Comparison of ENCODE assay signal across 8 mouse cellular contexts in genomic region chr1:163308631-163309030, GRCm38 (mm10). TPM values are rescaled to one million over a fixed set of nuclear protein-coding genes. Genes with fewer than 3 reads are reported as not detected.
A peak's percentile ranks its signal among the peaks of the same experiment; 100 is the strongest.
DNase-seq lines count a peak whose midpoint lies in the region; ATAC-seq and TF ChIP-seq lines count a peak whose summit lies in the region.

No protein-coding gene starts in this region.

- TF ChIP-seq CTCF in thymus, adult 2 months (IDR thresholded peaks at IDR 0.05; ENCODE audit: borderline replicate concordance, control insufficient read depth, extremely low read depth, insufficient read depth, low read length, poor library complexity) = no peak
- TF ChIP-seq CTCF in forebrain, postnatal 0 days (IDR thresholded peaks at IDR 0.05; ENCODE audit: low read depth) = no peak
- no peak for TF ChIP-seq CTCF in liver, postnatal 0 days (IDR thresholded peaks at IDR 0.05; ENCODE audit: low read depth)

- no peak for TF ChIP-seq EP300 in liver, postnatal 0 days (IDR thresholded peaks at IDR 0.05; ENCODE audit: low read depth)

- H3K36me3 ChIP-seq in thymus, adult 2 months (ENCODE audit: control insufficient read depth, insufficient read depth, low read length) = no peaks in the 10 kb centered on the region
- H3K36me3 ChIP-seq in forebrain, postnatal 0 days (ENCODE audit: insufficient read depth) = no peaks in the 10 kb centered on the region
- no peaks in the 10 kb centered on the region for H3K36me3 ChIP-seq in liver, postnatal 0 days (replicated peaks; ENCODE audit: insufficient read depth, low read length)

- H3K9ac ChIP-seq in forebrain, postnatal 0 days = no peak overlapping the region
- H3K9ac ChIP-seq in liver, postnatal 0 days (replicated peaks) = no peak overlapping the region

- no peak overlapping the region for H3K27ac ChIP-seq in thymus, adult 2 months (ENCODE audit: control insufficient read depth, insufficient read depth, low read length)
- no peak overlapping the region for H3K27ac ChIP-seq in forebrain, postnatal 0 days (ENCODE audit: low read depth, low read length)
- no peak overlapping the region for H3K27ac ChIP-seq in liver, postnatal 0 days (ENCODE audit: low read depth)

- ATAC-seq in forebrain, postnatal 0 days = no peak
- no peak for ATAC-seq in liver, postnatal 0 days
- ATAC-seq in erythroblast, adult 5-6 weeks (replicated peaks; ENCODE audit: low FRiP score, poor library complexity, severe bottlenecking) = no peak

- no peaks in the 10 kb centered on the region for H3K4me1 ChIP-seq in thymus, adult 2 months (replicated peaks; ENCODE audit: control insufficient read depth, insufficient read depth, low read length)
- H3K4me1 ChIP-seq in forebrain, postnatal 0 days (ENCODE audit: insufficient read depth) = peaks cover 14% of the 10 kb centered on the region; the same call in 1 of the 2 replicates
- peaks cover 9% of the 10 kb centered on the region for H3K4me1 ChIP-seq in liver, postnatal 0 days (ENCODE audit: insufficient read depth)

- H3K4me3 ChIP-seq in thymus, adult 2 months (ENCODE audit: control insufficient read depth, insufficient read depth, low read length) = no peak overlapping the region
- H3K4me3 ChIP-seq in forebrain, postnatal 0 days (ENCODE audit: low read depth, low read length) = peak overlapping the region; percentile 8; the same call in 1 of the 2 replicates
- no peak overlapping the region; the same call in 1 of the 2 replicates for H3K4me3 ChIP-seq in liver, postnatal 0 days (ENCODE audit: low read depth, low read length)

- 5% methylated on average over 24 of the region's 24 CpGs for WGBS in thymus, adult 2 months
- WGBS in forebrain, postnatal 0 days = 11% methylated on average over 24 of the region's 24 CpGs
- WGBS in liver, postnatal 0 days (ENCODE audit: insufficient replicate concordance) = 3% methylated on average over 24 of the region's 24 CpGs

- H3K27me3 ChIP-seq in thymus, adult 2 months (ENCODE audit: control insufficient read depth, insufficient read depth, low read length) = peaks cover 7% of the 10 kb centered on the region; the same call in 1 of the 2 replicates
- H3K27me3 ChIP-seq in forebrain, postnatal 0 days (ENCODE audit: insufficient read depth, low read length) = peaks cover 25% of the 10 kb centered on the region; the same call in 1 of the 2 replicates
- H3K27me3 ChIP-seq in liver, postnatal 0 days (ENCODE audit: insufficient read depth, low read length) = peaks cover 55% of the 10 kb centered on the region

- peak; percentile 8 for DNase-seq in thymus, postnatal 4 days
- no peak for DNase-seq in thymus, adult 2 months
- peak; percentile 13 for DNase-seq in forebrain, postnatal 0 days
- no peak for DNase-seq in liver, postnatal 0 days
- no peak for DNase-seq in spleen, postnatal 14 days (ENCODE audit: low spot score in 2 of 2)
- no peak for DNase-seq in testis, postnatal 14 days (ENCODE audit: low spot score)
- DNase-seq in ovary, adult 18-20 months (ENCODE audit: low spot score) = no peak

- peak overlapping the region; percentile 48 for H3K4me2 ChIP-seq in forebrain, postnatal 0 days (ENCODE audit: low read depth)
- H3K4me2 ChIP-seq in liver, postnatal 0 days (ENCODE audit: low read depth, low read length) = peak overlapping the region; percentile 38; the same call in 1 of the 2 replicates

- no peaks in the 10 kb centered on the region for H3K9me3 ChIP-seq in forebrain, postnatal 0 days (ENCODE audit: low read length)
- H3K9me3 ChIP-seq in liver, postnatal 0 days (ENCODE audit: low read length) = no peaks in the 10 kb centered on the region

- no peak for TF ChIP-seq POLR2A in thymus, adult 2 months (IDR thresholded peaks at IDR 0.05; ENCODE audit: control insufficient read depth, extremely low read depth, insufficient read depth, low read length, poor library complexity)

RNA-seq across cellular contexts. Expression of gene Prrx1, which starts 4.9 kb away (rescaled TPM):
- 1.9 TPM in 2 replicates for polyA plus RNA-seq in thymus, adult 2 months (2012; rRNA removed)
- total RNA-seq in forebrain, postnatal 0 days (2014; rRNA removed) = 4.3 and 7.3 TPM in 2 replicates
- 3.3 and 4.0 TPM in 2 replicates for polyA plus RNA-seq in forebrain, postnatal 0 days (2015; fragmentation: Nextera tagmentation; extraction: Ambion mirVana)
- polyA plus RNA-seq in liver, postnatal 0 days (2015; fragmentation: Nextera tagmentation; extraction: Ambion mirVana) = 0.13 and 0.37 TPM in 2 replicates
- not detected in 2 replicates for total RNA-seq in erythroblast, adult 5-6 weeks (2015; ENCODE audit: low replicate concordance)
- not detected in 2 replicates for total RNA-seq in erythroblast, adult 5-6 weeks (2017; ENCODE audit: low replicate concordance)

Comparison
In these comparisons a context has a peak if more than half of its experiments do, and no peak if none do; other contexts are left out.
1. DNase-seq: peak in thymus, postnatal 4 days (single experiment) and forebrain, postnatal 0 days (single experiment); none in thymus, adult 2 months (single experiment), liver, postnatal 0 days (single experiment), spleen, postnatal 14 days (0 of 2), testis, postnatal 14 days (single experiment) and ovary, adult 18-20 months (single experiment).